Mouse (Mus musculus) C2C12 (cell line): ENCODE data around the gene Eepd1. TPM values are rescaled to one million over a fixed set of nuclear protein-coding genes. Genes with fewer than 3 reads are reported as not detected.

Experiments
- H3K27me3 ChIP-seq: one replicate; pipeline ENCODE4 v1.6.1; 2011; ENCODE audit not compliant: control insufficient read depth, insufficient read depth, insufficient read length
- H3K36me3 ChIP-seq: one replicate; pipeline ENCODE4 v1.6.1; 2011; ENCODE audit not compliant: control insufficient read depth, insufficient read depth
- H3K4me3 ChIP-seq: one replicate; pipeline ENCODE4 v1.5.1; 2011; ENCODE audit warnings: mild to moderate bottlenecking, control low read depth; ENCODE audit not compliant: poor library complexity, insufficient read depth, severe bottlenecking
- H3K79me2 ChIP-seq: one replicate; pipeline ENCODE4 v1.6.1; 2011; ENCODE audit not compliant: control insufficient read depth, insufficient read depth
- H3K79me3 ChIP-seq: one replicate; pipeline ENCODE4 v1.6.1; 2011; ENCODE audit warnings: low read depth, control low read depth
- H3ac ChIP-seq: one replicate; pipeline ENCODE3; 2011; ENCODE audit warnings: low read depth; ENCODE audit not compliant: control insufficient read depth, insufficient read length
- CEBPB ChIP-seq: IDR thresholded peaks from one replicate; pipeline ENCODE4 v1.6.1; 2011; ENCODE audit warnings: low read depth, mild to moderate bottlenecking, control low read depth, moderate library complexity
- CTCF ChIP-seq: IDR thresholded peaks from one replicate; pipeline ENCODE4 v1.5.1; 2011; ENCODE audit not compliant: control insufficient read depth, insufficient read depth, insufficient read length
- FOSL1 ChIP-seq: IDR thresholded peaks from one replicate; pipeline ENCODE4 v1.8.0; 2011; ENCODE audit warnings: mild to moderate bottlenecking, low read length; ENCODE audit not compliant: poor library complexity, insufficient read depth, severe bottlenecking
- MAX ChIP-seq: IDR thresholded peaks from one replicate; pipeline ENCODE4 v1.6.1; 2011; ENCODE audit warnings: mild to moderate bottlenecking, control low read depth
- MYOD1 ChIP-seq: IDR thresholded peaks from one replicate; pipeline ENCODE4 v1.6.1; 2011; ENCODE audit warnings: low read depth; ENCODE audit not compliant: control insufficient read depth, insufficient read length
- MYOG ChIP-seq: IDR thresholded peaks from one replicate; pipeline ENCODE4 v1.6.1; 2011; ENCODE audit not compliant: control insufficient read depth, insufficient read length; ENCODE audit errors: extremely low read depth
- USF1 ChIP-seq: IDR thresholded peaks from one replicate; pipeline ENCODE4 v1.6.1; 2011; ENCODE audit warnings: low read depth, mild to moderate bottlenecking, control low read depth, moderate library complexity
- polyA plus RNA-seq: library from polyadenylated mRNA; unstranded; fragments of >200 nt; fragmentation: generic; extraction: Trizol; gene quantifications from one replicate; pipeline ENCODE4 v1.2.1, GENCODE M21; 2012; ENCODE audit warnings: missing spikeins

Eepd1 gene
- polyA plus RNA-seq, 1 experiment = 1.1 TPM

DNA sequence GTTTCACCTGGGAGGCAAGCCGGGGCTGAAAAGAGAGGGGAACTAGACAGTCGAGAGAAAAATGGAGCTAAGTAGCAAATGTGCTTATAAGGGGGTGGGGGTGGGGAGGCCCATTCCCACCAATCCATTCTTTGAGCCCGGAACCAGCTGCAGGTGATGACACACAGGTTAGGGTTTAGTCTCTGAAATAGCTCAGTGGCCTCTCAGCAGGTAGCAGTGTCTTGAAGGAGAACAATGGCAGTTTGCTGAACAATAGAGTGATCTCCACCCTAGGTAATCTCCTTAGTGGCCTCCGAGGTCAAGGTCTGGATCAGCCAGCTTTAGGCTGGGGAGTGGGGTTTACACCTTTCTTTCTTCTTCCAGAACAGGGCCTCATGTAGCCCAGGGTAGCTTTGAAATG lies 82.5 kb downstream of the Eepd1 start:
- no peak overlapping the region for H3K4me3 ChIP-seq
- H3K79me3 ChIP-seq = no peaks in the 10 kb centered on the region
- TF ChIP-seq MYOG = no peak
- TF ChIP-seq FOSL1 = no peak
- TF ChIP-seq CTCF = no peak
- no peak for TF ChIP-seq MAX
- TF ChIP-seq CEBPB = no peak
- TF ChIP-seq USF1 = no peak
- no peak for TF ChIP-seq MYOD1
- no peaks in the 10 kb centered on the region for H3K27me3 ChIP-seq
- H3K36me3 ChIP-seq = no peaks in the 10 kb centered on the region
- H3ac ChIP-seq = no peak overlapping the region
- no peaks in the 10 kb centered on the region for H3K79me2 ChIP-seq

DNA sequence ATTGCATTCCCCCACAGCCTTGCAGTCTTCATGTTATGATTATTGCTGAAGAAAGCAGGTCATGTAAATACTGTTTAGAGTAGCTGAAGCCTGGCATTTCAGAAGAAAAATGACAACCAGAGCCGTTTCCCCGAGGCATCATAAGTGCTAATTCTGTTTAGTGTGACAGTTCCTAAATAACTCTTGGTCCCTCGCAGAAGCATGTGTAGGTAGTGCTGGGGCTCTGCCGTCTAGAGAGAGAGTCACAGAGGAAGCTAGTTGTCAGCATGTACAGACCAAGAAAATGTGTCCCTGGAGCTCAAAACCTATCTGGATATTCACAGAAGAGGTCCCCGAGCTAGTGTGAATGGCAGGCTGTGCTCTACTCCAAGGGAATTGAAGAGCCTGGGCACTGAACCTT lies 85.7 kb downstream of the Eepd1 start:
- H3ac ChIP-seq = no peak overlapping the region
- H3K79me3 ChIP-seq = no peaks in the 10 kb centered on the region
- TF ChIP-seq USF1 (no peak), MAX (no peak), FOSL1 (no peak), MYOG (no peak), CTCF (no peak), MYOD1 (no peak), CEBPB (no peak)
- no peak overlapping the region for H3K4me3 ChIP-seq
- no peaks in the 10 kb centered on the region for H3K27me3 ChIP-seq
- no peaks in the 10 kb centered on the region for H3K36me3 ChIP-seq
- H3K79me2 ChIP-seq = no peaks in the 10 kb centered on the region

DNA sequence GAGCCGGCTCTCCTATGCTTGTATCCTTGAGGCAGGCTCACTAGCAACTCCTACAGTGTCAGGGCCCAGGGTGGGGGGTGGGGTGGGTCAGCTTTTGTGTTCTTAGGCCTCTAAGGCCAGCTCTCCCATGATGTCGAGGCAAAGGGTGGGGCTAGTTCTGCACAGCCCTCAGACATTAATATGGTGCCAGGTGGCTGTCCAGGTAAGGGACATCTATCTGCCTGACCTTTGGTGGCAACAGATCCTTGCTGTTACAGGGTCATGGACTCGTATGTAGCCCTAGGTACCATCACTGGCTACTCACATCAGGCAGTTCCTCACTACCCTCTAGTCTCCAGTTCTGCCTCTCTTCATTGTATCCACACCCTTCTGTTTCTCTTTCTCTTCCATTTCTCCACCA lies 87.4 kb downstream of the Eepd1 start:
- Histone ChIP-seq H3K79me3 (no peaks in the 10 kb centered on the region), H3K79me2 (no peaks in the 10 kb centered on the region), H3K36me3 (no peaks in the 10 kb centered on the region), H3K4me3 (no peak overlapping the region), H3K27me3 (no peaks in the 10 kb centered on the region), H3ac (no peak overlapping the region)
- TF ChIP-seq CTCF = no peak
- TF ChIP-seq MYOG = no peak
- TF ChIP-seq FOSL1 = no peak
- no peak for TF ChIP-seq USF1
- TF ChIP-seq CEBPB = no peak
- no peak for TF ChIP-seq MAX
- no peak for TF ChIP-seq MYOD1

DNA sequence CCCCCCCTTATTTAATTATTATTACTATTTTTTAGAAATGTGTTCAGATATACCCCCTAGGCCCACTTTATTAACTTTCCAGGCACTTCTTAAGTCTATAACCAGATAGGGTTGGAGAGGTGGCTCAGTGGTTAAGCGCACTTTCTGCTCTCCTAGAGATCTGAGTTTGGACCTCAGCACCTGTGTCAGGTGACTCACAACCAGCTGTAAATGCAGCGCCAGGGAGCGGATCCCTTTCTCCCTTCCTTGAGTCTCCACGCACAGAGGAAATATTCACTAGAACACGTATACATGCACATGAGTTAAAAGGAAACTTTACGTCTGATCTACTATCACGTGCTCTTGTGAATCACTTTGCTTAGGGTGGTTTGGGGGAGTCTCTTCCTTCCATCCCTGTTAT lies 88.7 kb downstream of the Eepd1 start:
- Histone ChIP-seq H3K36me3 (no peaks in the 10 kb centered on the region), H3K4me3 (no peak overlapping the region), H3ac (no peak overlapping the region), H3K27me3 (no peaks in the 10 kb centered on the region), H3K79me2 (no peaks in the 10 kb centered on the region), H3K79me3 (no peaks in the 10 kb centered on the region)
- no peak for TF ChIP-seq FOSL1
- no peak for TF ChIP-seq MYOD1
- TF ChIP-seq CTCF = no peak
- no peak for TF ChIP-seq MAX
- no peak for TF ChIP-seq CEBPB
- no peak for TF ChIP-seq MYOG
- no peak for TF ChIP-seq USF1

DNA sequence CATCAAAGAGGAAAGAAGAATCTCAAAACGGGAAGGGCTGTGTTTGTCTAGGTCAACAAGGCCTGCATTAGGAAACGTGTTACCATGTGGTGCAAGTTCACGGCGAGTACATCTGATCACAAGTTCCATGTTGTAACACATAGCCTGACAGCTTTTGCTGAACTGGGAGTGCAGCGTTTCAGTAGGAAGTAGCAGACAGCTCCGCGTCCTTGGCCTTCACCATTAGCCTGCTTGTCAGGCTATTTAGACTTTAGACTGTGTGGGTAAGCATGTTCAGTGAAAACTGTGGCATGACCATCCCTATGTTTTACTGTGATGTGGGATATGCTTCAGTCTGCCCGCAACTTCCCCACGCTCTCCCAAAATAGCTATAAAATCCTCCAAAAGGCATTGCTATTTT lies 89.1 kb downstream of the Eepd1 start:
- H3K79me2 ChIP-seq = no peaks in the 10 kb centered on the region
- no peak overlapping the region for H3K4me3 ChIP-seq
- no peaks in the 10 kb centered on the region for H3K79me3 ChIP-seq
- no peaks in the 10 kb centered on the region for H3K36me3 ChIP-seq
- no peak for TF ChIP-seq USF1
- no peak for TF ChIP-seq MYOD1
- TF ChIP-seq CTCF = no peak
- no peak for TF ChIP-seq MAX
- TF ChIP-seq FOSL1 = no peak
- TF ChIP-seq CEBPB = no peak
- no peak for TF ChIP-seq MYOG
- no peaks in the 10 kb centered on the region for H3K27me3 ChIP-seq
- H3ac ChIP-seq = no peak overlapping the region

DNA sequence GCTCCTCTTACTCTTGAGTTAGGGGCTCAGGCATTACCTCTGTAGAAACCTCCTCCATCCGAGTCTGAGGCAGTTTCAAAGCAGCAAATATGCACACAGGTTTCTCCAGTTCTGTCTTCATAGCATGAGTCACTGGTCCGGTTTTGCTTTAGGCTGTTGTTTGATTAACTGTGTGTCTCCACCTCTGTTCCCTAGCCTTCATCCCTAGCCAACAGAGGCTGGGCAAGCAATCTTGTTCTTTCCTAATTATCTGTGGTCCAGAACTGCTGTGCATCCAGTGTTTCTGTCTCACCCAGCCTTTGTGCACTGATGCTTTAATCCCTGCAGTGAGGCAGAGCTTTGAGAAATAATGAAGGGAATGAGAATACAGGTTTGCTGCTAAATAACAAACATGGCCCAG lies 90.0 kb downstream of the Eepd1 start:
- no peaks in the 10 kb centered on the region for H3K79me3 ChIP-seq
- no peak overlapping the region for H3K4me3 ChIP-seq
- H3ac ChIP-seq = no peak overlapping the region
- H3K27me3 ChIP-seq = no peaks in the 10 kb centered on the region
- H3K79me2 ChIP-seq = no peaks in the 10 kb centered on the region
- no peak for TF ChIP-seq FOSL1
- TF ChIP-seq MYOD1 = no peak
- TF ChIP-seq USF1 = no peak
- TF ChIP-seq CTCF = no peak
- no peak for TF ChIP-seq MYOG
- TF ChIP-seq MAX = no peak
- no peak for TF ChIP-seq CEBPB
- H3K36me3 ChIP-seq = no peaks in the 10 kb centered on the region
